In genomic region chr8:89641339-89641738, GRCm38 (mm10) we compare ENCODE assay signal across 23 mouse cellular contexts.
DNase-seq lines count a peak whose midpoint lies in the region; ATAC-seq and TF ChIP-seq lines count a peak whose summit lies in the region.
"Had no signal": no experiment of that assay in that cellular context is flagged by ENCODE, and none has a peak within 500 bp of the region (broad histone marks: within the 10 kb centered on the region; RNA-seq: fewer than 3 reads in every experiment).

No protein-coding gene starts in this region.

- H3K4me2 ChIP-seq in kidney, embryonic 15.5 days = no peak overlapping the region
- no peak overlapping the region for H3K4me2 ChIP-seq in limb, embryonic 14.5 days (replicated peaks; ENCODE audit: low read depth, low read length, severe bottlenecking)
- no peak overlapping the region for H3K4me2 ChIP-seq in forebrain, embryonic 14.5 days (ENCODE audit: low read length)
- no peak overlapping the region for H3K4me2 ChIP-seq in intestine, embryonic 15.5 days (replicated peaks)
- H3K4me2 ChIP-seq: forebrain, embryonic 13.5 days; heart, embryonic 11.5 days; hindbrain, embryonic 13.5 days had no signal

- peak overlapping the region; percentile 54; the same call in 1 of the 2 replicates for H3K27ac ChIP-seq in kidney, embryonic 15.5 days
- H3K27ac ChIP-seq in limb, embryonic 14.5 days (replicated peaks; ENCODE audit: low read depth, low read length) = no peak overlapping the region
- no peak overlapping the region for H3K27ac ChIP-seq in forebrain, embryonic 14.5 days (ENCODE audit: low read depth, low read length)
- H3K27ac ChIP-seq in intestine, embryonic 15.5 days = no peak overlapping the region
- H3K27ac ChIP-seq: forebrain, embryonic 10.5 days; forebrain, embryonic 13.5 days; gastrocnemius, adult 2 months; hindbrain, embryonic 10.5 days; hindbrain, embryonic 13.5 days had no signal

- no peaks in the 10 kb centered on the region for H3K36me3 ChIP-seq in kidney, embryonic 15.5 days
- H3K36me3 ChIP-seq in limb, embryonic 14.5 days (ENCODE audit: control insufficient read depth, insufficient read depth, low read length) = no peaks in the 10 kb centered on the region
- no peaks in the 10 kb centered on the region for H3K36me3 ChIP-seq in forebrain, embryonic 14.5 days (ENCODE audit: control insufficient read depth, insufficient read depth, low read length)
- no peaks in the 10 kb centered on the region for H3K36me3 ChIP-seq in intestine, embryonic 15.5 days
- H3K36me3 ChIP-seq: forebrain, embryonic 10.5 days; hindbrain, embryonic 10.5 days; hindbrain, embryonic 13.5 days had no signal

- H3K4me1 ChIP-seq in kidney, embryonic 15.5 days = peaks cover 4% of the 10 kb centered on the region; the same call in 1 of the 2 replicates
- 0 out of 2 replicates have a peak, but pooled peaks cover 10% of the 10 kb centered on the region for H3K4me1 ChIP-seq in limb, embryonic 14.5 days (ENCODE audit: control insufficient read depth, insufficient read depth, low read length)
- H3K4me1 ChIP-seq in forebrain, embryonic 14.5 days (ENCODE audit: control insufficient read depth, insufficient read depth, low read length) = 0 out of 2 replicates have a peak, but pooled peaks cover 4% of the 10 kb centered on the region
- no peaks in the 10 kb centered on the region for H3K4me1 ChIP-seq in intestine, embryonic 15.5 days (replicated peaks)
- H3K4me1 ChIP-seq: hindbrain, embryonic 10.5 days; hindbrain, embryonic 13.5 days had no signal

- H3K4me3 ChIP-seq in kidney, embryonic 15.5 days (replicated peaks) = no peak overlapping the region
- no peak overlapping the region for H3K4me3 ChIP-seq in limb, embryonic 14.5 days (replicated peaks; ENCODE audit: low read length)
- no peak overlapping the region for H3K4me3 ChIP-seq in forebrain, embryonic 14.5 days (ENCODE audit: low read depth, low read length)
- H3K4me3 ChIP-seq in intestine, embryonic 15.5 days (replicated peaks) = no peak overlapping the region
- H3K4me3 ChIP-seq: forebrain, embryonic 10.5 days; forebrain, embryonic 13.5 days; gastrocnemius, adult 2 months; hindbrain, embryonic 10.5 days; hindbrain, embryonic 13.5 days had no signal

- no peak overlapping the region for H3K9ac ChIP-seq in kidney, embryonic 15.5 days
- no peak overlapping the region for H3K9ac ChIP-seq in limb, embryonic 14.5 days (ENCODE audit: low read depth, low read length, severe bottlenecking)
- H3K9ac ChIP-seq in forebrain, embryonic 14.5 days (ENCODE audit: low read length) = no peak overlapping the region
- no peak overlapping the region for H3K9ac ChIP-seq in intestine, embryonic 15.5 days
- H3K9ac ChIP-seq: forebrain, embryonic 13.5 days; forebrain, postnatal 0 days; hindbrain, embryonic 13.5 days had no signal

- no peak for ATAC-seq in kidney, embryonic 15.5 days (replicated peaks; ENCODE audit: low FRiP score)
- peak; percentile 100 for ATAC-seq in common myeloid progenitor, adult 5-6 weeks (replicated peaks; ENCODE audit: low read depth, poor library complexity, severe bottlenecking)
- 0 out of 2 replicates have a peak, but pooled peaks have one; percentile 30 for ATAC-seq in limb, embryonic 14.5 days (ENCODE audit: low FRiP score, low read depth)
- ATAC-seq in forebrain, embryonic 14.5 days = no peak
- ATAC-seq in intestine, embryonic 15.5 days = no peak
- ATAC-seq: forebrain, embryonic 13.5 days; forebrain, postnatal 0 days; hindbrain, embryonic 16.5 days; intestine, embryonic 16.5 days had no signal

- no peaks in the 10 kb centered on the region for H3K27me3 ChIP-seq in kidney, embryonic 15.5 days
- peaks cover 22% of the 10 kb centered on the region for H3K27me3 ChIP-seq in limb, embryonic 14.5 days (ENCODE audit: control insufficient read depth, insufficient read depth, low read length)
- no peaks in the 10 kb centered on the region for H3K27me3 ChIP-seq in forebrain, embryonic 14.5 days (replicated peaks; ENCODE audit: control insufficient read depth, insufficient read depth, low read length)
- no peaks in the 10 kb centered on the region for H3K27me3 ChIP-seq in intestine, embryonic 15.5 days (replicated peaks)
- H3K27me3 ChIP-seq: forebrain, embryonic 13.5 days; hindbrain, embryonic 13.5 days had no signal

- 67% methylated on average over 5 of the region's 5 CpGs for WGBS in kidney, embryonic 15.5 days
- 35% methylated on average over 5 of the region's 5 CpGs for WGBS in limb, embryonic 14.5 days
- 88% methylated on average over 5 of the region's 5 CpGs for WGBS in forebrain, embryonic 14.5 days
- WGBS in intestine, embryonic 15.5 days = 49% methylated on average over 5 of the region's 5 CpGs

- DNase-seq in kidney, postnatal 4 days = no peak
- DNase-seq in limb, embryonic 14.5 days (ENCODE audit: low spot score) = no peak
- peak; percentile 5 to 42 for DNase-seq in natural killer cell, adult 2 months (ENCODE audit: low spot score in 2 of 2)
- DNase-seq in forebrain, embryonic 14.5 days (ENCODE audit: low spot score) = no peak
- DNase-seq: adrenal gland, adult 2 months; adrenal gland, postnatal 14 days; B cell, adult 2 months; cerebellum, adult 18-20 months; cerebellum, adult 9-10 months; cerebellum, postnatal 14 days; forebrain, postnatal 0 days; gastrocnemius, adult 2 months; gastrocnemius, postnatal 14 days had no signal

- TF ChIP-seq POLR2A in limb, embryonic 14.5 days (IDR thresholded peaks at IDR 0.05; ENCODE audit: borderline replicate concordance, extremely low read depth, insufficient read depth, insufficient read length) = no peak

- H3K9me3 ChIP-seq in kidney, embryonic 15.5 days (replicated peaks) = no peaks in the 10 kb centered on the region
- H3K9me3 ChIP-seq in limb, embryonic 14.5 days (ENCODE audit: control insufficient read depth, low read length) = no peaks in the 10 kb centered on the region
- no peaks in the 10 kb centered on the region for H3K9me3 ChIP-seq in forebrain, embryonic 14.5 days (replicated peaks; ENCODE audit: control insufficient read depth, low read length)
- H3K9me3 ChIP-seq in intestine, embryonic 15.5 days = no peaks in the 10 kb centered on the region
- H3K9me3 ChIP-seq: forebrain, embryonic 10.5 days; forebrain, embryonic 13.5 days; hindbrain, embryonic 10.5 days; hindbrain, embryonic 13.5 days had no signal

Comparison
In these comparisons a context has a peak if more than half of its experiments do, and no peak if none do; other contexts are left out.
1. ATAC-seq: peak in common myeloid progenitor, adult 5-6 weeks (single experiment) and limb, embryonic 14.5 days (single experiment); none in kidney, embryonic 15.5 days (single experiment), forebrain, embryonic 14.5 days (single experiment) and intestine, embryonic 15.5 days (single experiment).
2. DNase-seq: peak in natural killer cell, adult 2 months (2 of 2); none in kidney, postnatal 4 days (0 of 2), limb, embryonic 14.5 days (single experiment) and forebrain, embryonic 14.5 days (single experiment).